Mouse (Mus musculus): ENCODE measurements around the gene Cant1.

Cant1 gene

GRCm38 (mm10) chr11:118418834-118419504 is at the start of gene Cant1:
Gene Cant1, minus strand, starts transcription at chr11:118419086.
- TF ChIP-seq GATA4 (IDR thresholded peaks at IDR 0.05; ENCODE audit: insufficient replicate concordance, low read length): no peak

- no peak for TF ChIP-seq GATA4 (IDR thresholded peaks at IDR 0.05; ENCODE audit: insufficient replicate concordance, low read length)
Observed at GRCm38 (mm10) chr11:118467441-118468035, 48.7 kb upstream of the Cant1 start.

GRCm38 (mm10) chr11:118460280-118460679 is 41.4 kb upstream of the Cant1 start:
- TF ChIP-seq GATA4 (IDR thresholded peaks at IDR 0.05; ENCODE audit: insufficient replicate concordance, low read length): no peak

GRCm38 (mm10) chr11:118459536-118459935 is 40.6 kb upstream of the Cant1 start:
- peak; percentile 23; the same call in 1 of the 2 replicates for TF ChIP-seq GATA4 (IDR thresholded peaks at IDR 0.05; ENCODE audit: insufficient replicate concordance, low read length)

GRCm38 (mm10) chr11:118459051-118459450 is 40.2 kb upstream of the Cant1 start:
- TF ChIP-seq GATA4 (IDR thresholded peaks at IDR 0.05; ENCODE audit: insufficient replicate concordance, low read length): no peak

- no peak for TF ChIP-seq GATA4 (IDR thresholded peaks at IDR 0.05; ENCODE audit: insufficient replicate concordance, low read length)
Observed at GRCm38 (mm10) chr11:118456937-118457336, 38.1 kb upstream of the Cant1 start.

- no peak for TF ChIP-seq GATA4 (IDR thresholded peaks at IDR 0.05; ENCODE audit: insufficient replicate concordance, low read length)
Observed at GRCm38 (mm10) chr11:118455788-118456187, 36.9 kb upstream of the Cant1 start.

GRCm38 (mm10) chr11:118453886-118454671 is 35.2 kb upstream of the Cant1 start:
- TF ChIP-seq GATA4 (IDR thresholded peaks at IDR 0.05; ENCODE audit: insufficient replicate concordance, low read length): no peak

- no peak for TF ChIP-seq GATA4 (IDR thresholded peaks at IDR 0.05; ENCODE audit: insufficient replicate concordance, low read length)
Observed at GRCm38 (mm10) chr11:118452955-118453354, 34.1 kb upstream of the Cant1 start.

- TF ChIP-seq GATA4 (IDR thresholded peaks at IDR 0.05; ENCODE audit: insufficient replicate concordance, low read length): no peak
Observed at GRCm38 (mm10) chr11:118451211-118451610, 32.3 kb upstream of the Cant1 start.

- TF ChIP-seq GATA4 (IDR thresholded peaks at IDR 0.05; ENCODE audit: insufficient replicate concordance, low read length): no peak
Observed at GRCm38 (mm10) chr11:118448385-118448784, 29.5 kb upstream of the Cant1 start.

- TF ChIP-seq GATA4 (IDR thresholded peaks at IDR 0.05; ENCODE audit: insufficient replicate concordance, low read length): no peak
Observed at GRCm38 (mm10) chr11:118447346-118447745, 28.5 kb upstream of the Cant1 start.

GRCm38 (mm10) chr11:118445843-118446242 is 27.0 kb upstream of the Cant1 start:
- TF ChIP-seq GATA4 (IDR thresholded peaks at IDR 0.05; ENCODE audit: insufficient replicate concordance, low read length): no peak

GRCm38 (mm10) chr11:118443201-118443970 is 24.5 kb upstream of the Cant1 start:
- TF ChIP-seq GATA4 (IDR thresholded peaks at IDR 0.05; ENCODE audit: insufficient replicate concordance, low read length): no peak

- peak; percentile 65; the same call in 1 of the 2 replicates for TF ChIP-seq GATA4 (IDR thresholded peaks at IDR 0.05; ENCODE audit: insufficient replicate concordance, low read length)
Observed at GRCm38 (mm10) chr11:118442691-118443090, 23.8 kb upstream of the Cant1 start.

All from liver, adult (tissue).